Mouse (Mus musculus) mouse embryonic stem cell (cell line): ENCODE results near the gene Gna15.

ENCODE experiments used
- in situ Hi-C, 2 experiments: fragments of 300-500 bp; cut with MboI; formaldehyde crosslinking; loops; 1 replicate in 1 of 2; 3 replicates in 1 of 2; pipeline ENCODE4 v1.14.3; 2019 to 2020; ENCODE audit warnings: low sequenced_read_pairs in 2 of 2, low pct_unique_long_range_greater_than_20kb in 1 of 2, mixed read lengths in 1 of 2; ENCODE audit not compliant: unreplicated experiment in 1 of 2

The Gna15 gene

DNA sequence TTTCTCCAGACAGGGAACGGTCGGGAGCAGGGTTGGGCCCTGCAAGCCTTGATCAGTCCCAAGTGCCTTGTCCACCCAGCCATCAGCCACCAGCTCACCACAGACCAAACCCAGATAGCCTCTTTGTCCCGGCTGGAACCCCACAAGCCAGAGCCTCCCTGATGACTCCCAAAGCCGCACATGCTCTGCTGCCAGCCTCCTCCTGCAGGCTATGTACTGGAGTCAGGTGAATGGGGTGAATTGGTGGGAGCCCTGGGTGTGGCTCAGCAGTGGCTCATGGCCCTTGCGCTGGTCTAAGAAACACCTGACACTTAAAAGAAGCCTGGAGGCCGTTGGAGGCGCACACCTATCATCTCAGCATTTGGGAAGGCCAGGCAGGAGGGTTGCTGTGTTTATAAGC, 61.1 kb downstream of the Gna15 start:
- in situ Hi-C loops, result no loop called here

DNA sequence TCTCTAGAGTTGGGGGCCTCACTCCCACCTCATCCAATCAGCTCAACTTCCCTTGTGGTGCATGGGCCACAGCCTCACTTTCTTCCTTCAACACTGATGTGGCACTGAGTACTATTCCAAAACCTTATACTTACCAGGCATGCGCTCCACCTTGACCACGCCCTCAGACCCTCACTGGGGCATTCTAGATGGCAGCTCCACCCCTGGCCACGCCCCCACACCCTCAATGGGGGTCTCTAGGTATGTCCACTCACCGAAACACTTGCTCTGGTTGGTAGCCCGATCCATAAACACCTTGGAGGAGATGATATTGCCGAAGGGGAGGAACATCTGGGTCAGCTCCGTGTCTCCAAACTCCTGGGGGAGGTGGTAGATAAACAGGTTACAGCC, 61.6 kb downstream of the Gna15 start:
- in situ Hi-C loops, result no loop called here

DNA sequence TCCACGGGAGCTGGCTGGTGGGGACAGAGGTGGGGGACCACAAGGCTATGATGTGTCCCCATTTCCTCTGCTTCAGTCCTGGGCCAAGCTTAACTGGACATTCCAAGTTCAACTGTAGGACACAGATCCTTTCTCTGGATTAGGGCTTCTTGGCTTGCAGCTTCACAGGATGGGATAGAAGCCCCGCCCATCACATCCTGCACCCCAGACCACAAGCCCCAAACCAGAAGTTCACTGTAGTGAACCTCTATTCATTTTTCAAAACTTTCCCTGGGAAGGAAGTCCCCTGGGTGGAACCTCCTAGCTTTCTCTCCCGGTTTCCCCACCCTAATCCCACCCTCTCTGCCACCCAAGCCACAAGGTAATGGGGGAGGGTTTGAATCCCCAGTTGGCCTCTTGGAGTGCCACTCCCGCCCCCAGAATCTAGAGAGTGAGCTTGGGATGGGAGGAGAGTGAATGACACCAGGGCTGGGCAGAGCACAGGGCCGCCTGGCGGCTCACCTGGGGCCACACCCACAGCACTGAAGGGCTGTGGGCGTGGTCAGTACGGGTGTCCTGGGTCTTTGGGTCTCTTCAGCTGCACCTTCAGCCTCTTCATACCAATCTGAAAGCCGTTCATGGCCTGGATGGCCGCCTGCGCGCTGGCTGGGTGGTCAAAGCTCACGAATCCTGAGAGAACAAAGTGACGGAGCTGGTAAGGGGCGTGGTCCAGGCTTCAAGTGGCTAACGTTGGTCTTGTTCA, 62.2 kb downstream of the Gna15 start:
- in situ Hi-C loops, result no loop called here

DNA sequence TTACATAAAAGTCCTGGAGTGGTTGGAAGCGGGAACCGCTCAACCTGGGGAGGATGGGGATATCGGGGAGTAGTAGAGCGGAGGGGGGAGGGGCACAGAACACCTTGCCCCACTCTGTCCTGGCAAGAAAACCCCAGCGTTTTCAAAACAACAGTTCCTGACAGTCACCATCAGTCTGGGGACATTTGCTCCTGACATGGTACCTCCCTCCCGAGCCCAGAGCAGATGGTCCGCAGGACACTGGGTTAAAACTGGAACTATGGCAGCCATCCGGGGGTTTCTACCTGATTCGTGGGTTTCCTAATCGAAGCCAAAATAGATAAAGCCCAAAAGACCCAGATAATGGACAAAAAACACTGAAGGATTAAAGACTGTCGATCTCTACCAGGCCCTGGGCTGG, 63.1 kb downstream of the Gna15 start:
- in situ Hi-C loops, result no loop called here

DNA sequence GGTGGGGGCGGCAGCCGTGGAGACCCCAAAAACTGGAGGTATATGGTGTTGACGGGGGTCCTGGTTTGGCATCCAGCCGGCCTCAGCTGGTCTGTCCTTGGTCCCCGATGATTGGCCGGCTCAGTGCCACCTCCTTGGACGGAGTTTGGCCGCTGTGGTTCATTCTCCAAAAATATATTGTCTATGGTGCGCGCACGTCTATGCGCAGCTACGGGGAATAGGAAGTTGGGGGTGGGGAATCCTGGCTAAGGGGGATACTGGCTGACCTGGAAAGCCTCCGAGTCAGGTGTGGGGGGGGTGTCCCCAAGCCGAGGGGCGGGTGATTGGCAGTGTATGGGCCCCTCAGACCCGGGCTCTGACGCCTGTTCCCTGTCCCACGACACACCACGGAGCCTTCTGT, 63.6 kb downstream of the Gna15 start:
- in situ Hi-C loops, result no loop called here

DNA sequence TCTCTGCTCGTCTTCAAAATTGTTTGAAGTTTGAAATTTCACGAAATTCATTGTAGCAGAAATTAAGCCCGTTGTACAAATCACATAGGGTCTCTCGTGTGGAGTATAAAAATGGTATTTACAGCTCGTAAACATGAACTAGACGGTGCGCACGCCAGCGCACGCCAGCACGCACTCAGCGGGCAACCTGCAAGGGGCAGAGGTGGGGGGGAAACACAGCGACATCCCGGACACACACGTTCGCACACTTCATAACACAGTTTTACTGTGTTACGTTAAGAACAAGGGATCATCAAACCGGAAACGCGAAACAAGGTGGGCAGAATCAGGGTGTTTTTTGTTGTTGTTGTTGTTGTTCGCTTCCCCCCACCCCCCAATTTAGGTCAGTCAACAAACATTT, 64.6 kb downstream of the Gna15 start:
- in situ Hi-C loops, result loop anchor here in 1 of 2 experiments (5.0 kb wide), 1 partner anchor 252 kb away; no protein-coding TSS in a partner anchor

DNA sequence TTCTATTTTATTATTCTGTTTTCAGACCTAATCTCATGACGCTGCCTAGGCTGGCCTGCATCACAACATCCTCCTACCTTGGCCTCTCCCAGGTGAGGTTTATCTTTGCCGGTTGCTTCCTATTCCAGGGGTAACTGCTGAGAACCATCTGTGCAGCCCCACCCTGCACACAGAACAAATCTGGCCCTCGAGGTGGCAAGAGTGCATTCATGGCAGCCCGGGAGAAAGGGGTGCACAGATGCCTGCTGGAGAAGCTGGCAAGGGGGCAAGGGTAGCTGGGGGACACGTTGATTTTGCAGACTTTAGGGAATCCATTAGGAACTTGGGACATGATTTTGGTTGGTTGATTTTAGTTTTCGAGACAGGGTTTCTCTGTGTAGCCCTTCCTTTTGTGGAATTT, 65.8 kb downstream of the Gna15 start:
- in situ Hi-C loops, result loop anchor here in 1 of 2 experiments (5.0 kb wide), 1 partner anchor 251 kb away; no protein-coding TSS in a partner anchor

DNA sequence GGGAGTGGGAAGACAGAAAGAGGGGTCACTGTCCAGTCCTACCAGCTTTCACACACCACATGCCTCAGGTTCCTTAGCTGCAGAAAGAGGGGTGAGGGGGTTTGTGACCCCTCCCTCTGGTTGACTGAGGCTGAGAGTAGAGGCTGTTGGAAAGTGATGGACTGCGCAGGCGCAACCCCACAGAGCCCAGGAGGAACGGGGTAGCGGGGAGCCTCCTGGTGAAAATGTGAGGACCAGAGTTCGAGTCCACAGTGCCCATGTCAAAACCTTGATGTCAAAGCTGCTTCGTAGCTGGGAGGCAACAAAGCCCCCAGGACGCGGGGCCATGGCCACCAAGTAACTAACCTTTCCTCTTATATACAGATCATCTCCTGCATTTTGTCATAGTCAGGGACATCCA, 66.4 kb downstream of the Gna15 start:
- in situ Hi-C loops, result loop anchor here in 1 of 2 experiments (5.0 kb wide), 1 partner anchor 250 kb away; no protein-coding TSS in a partner anchor

DNA sequence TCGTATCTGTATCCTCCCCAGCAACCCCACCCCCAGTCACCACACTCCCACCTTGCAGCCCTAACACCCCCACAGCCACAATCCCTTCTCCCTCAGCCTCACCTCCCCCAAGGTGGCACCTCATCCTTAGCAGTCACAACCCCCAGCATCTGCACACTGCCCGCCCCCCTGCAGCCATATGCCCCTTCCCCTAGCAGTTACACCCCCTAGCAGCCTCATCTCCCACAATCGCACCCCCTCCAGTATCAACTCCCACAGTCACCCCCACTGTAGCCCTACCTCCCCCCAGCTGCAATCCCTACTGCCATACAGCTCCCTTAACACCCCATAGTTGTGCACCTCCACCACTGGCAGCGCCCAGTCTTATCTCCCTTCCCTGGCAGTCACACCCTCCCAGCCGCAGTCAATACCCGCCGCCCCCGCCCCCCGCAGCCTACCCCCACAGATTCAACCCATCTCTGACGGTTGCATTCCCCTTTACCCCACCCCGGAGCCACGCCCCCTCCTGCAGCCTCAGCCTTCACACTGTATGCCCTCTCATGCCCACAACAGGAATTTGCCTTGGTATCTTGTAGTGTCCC, 67.0 kb downstream of the Gna15 start:
- in situ Hi-C loops, result loop anchor here in 1 of 2 experiments (5.0 kb wide), 1 partner anchor 250 kb away; no protein-coding TSS in a partner anchor

DNA sequence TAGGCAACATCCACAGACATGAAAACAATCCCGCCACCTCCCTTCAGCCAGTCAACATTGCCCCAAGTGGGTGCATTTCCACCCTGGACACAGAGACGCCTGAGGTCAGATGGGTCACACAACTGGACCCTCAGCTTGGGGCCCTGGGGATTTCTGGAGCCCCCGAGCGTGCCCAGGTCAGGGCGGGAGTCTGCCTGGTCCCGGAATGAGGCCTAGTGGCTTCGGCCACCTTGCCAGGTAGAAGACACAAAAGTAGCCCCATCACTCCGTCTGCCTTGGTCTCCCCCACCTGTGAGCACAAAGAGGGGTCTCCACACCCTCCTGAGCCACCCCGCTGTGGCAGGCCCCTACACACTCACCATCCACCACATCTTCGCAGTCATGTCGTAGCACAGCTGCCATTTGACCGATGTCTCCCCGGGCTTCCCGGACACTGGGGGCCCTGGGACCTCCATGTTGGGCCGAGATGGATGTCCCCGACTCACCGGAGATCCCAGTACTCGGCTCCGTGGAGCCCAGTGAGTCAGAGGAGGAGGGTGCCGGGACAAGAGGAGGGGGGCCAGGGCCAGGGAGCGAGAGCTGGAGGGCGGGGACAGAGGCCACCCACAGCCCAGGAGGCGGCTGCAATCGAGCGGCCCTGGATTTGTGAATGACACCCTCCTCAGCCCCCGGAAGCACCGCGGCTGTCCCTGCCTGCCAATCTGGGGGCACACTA, 68.7 kb downstream of the Gna15 start, which contains the start of gene Nfic:
Nfic (minus strand) TSS at position 455 of the 715 bp plus-strand sequence.
- in situ Hi-C loops, result loop anchor here in 1 of 2 experiments (5.0 kb wide), 1 partner anchor 248 kb away; no protein-coding TSS in a partner anchor

DNA sequence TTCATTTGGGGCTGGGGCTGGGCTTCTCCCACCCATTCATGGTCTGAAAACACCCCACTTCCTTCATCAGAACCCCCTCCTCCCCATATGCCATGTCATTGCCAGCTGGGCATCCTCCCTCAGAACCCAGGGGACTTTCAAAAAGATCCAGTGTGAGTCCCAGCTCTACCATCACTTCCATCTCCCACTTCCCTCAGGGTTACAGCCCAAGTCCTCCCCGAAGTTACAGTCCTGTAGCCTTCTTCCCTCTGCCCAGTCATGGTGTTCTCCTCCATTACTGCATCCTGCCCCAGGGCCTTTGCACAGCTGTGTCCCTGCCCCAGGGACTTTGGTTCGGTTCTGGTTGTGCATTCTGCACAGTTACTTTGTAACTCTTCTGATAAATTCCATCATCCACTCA, 69.9 kb downstream of the Gna15 start:
- in situ Hi-C loops, result loop anchor here (5.0 kb wide), 2 partner anchors 57 to 62 kb away; partner anchors contain the start of gene Smim24 (in 1 of the 2)

DNA sequence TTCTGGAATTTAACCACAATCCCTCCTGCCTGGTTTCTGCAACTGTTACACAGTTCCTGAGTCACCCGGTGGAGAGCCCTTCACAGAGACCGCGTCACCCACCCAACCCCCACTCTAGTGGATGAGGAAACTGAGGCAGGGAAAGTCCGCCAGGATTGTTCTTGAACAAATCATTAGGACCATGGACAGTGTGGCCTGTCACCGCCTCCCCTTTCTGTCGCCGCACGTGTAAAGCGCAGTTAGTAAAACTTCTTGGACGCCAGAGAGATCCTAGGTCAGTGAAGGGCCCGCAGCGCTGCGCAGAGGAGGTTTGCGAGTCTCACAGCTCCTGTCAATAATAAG, 71.1 kb downstream of the Gna15 start:
- in situ Hi-C loops, result loop anchor here (5.0 kb wide), 2 partner anchors 56 to 61 kb away; partner anchors contain the start of gene Smim24 (in 1 of the 2)
